Mouse (Mus musculus) stomach, postnatal 0 days (tissue): ENCODE measurements around the gene Ckap2l.

Source experiments
- CTCF ChIP-seq: IDR thresholded peaks from 2 replicates; pipeline ENCODE4 v1.5.1; 2016; ENCODE audit warnings: antibody characterized with exemption, low read depth, mild to moderate bottlenecking, moderate library complexity
- EP300 ChIP-seq: optimal IDR thresholded peaks from 2 replicates; pipeline ENCODE3; 2016; ENCODE audit warnings: antibody characterized with exemption

DNA sequence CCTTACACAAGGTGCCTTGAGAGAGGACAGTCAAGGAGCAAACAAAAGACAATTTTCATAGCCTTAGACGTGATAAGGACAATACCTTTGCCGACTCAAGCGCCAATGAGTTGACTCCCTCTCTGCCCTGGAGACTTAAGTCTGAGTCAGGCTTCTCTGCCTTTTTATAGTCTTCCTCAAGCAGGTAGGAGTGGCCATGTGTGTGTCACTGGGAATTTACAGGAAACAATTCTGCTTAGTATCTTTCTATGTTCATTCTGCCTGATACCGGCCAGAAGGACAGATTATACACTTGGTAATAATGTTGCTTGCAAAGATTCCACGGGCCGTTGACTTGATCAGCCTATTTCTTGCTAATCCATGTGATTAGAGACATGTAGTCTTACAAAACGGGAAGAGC, 12.8 kb upstream of the Ckap2l start, which contains the start of gene Il1a:
- TF ChIP-seq CTCF = no peak
- no peak for TF ChIP-seq EP300
